Mouse (Mus musculus) erythroid progenitor cell, adult 5-6 weeks (primary cell): ENCODE measurements around the gene Cabp1. TPM values are rescaled to one million over a fixed set of nuclear protein-coding genes. Genes with fewer than 3 reads are reported as not detected.
"Not testable (repeated sequence)": the region's sequence is repeated elsewhere in the genome, so short reads cannot be mapped to it uniquely, and the experiment has no call there.

Source experiments
- ATAC-seq: replicated peaks from 2 replicates; pipeline ENCODE4 v1.8.0; 2016; ENCODE audit warnings: moderate number of reproducible peaks, mild to moderate bottlenecking, moderate TSS enrichment, inconsistent platforms; ENCODE audit not compliant: poor library complexity, low FRiP score, severe bottlenecking
- total RNA-seq, 2 experiments: library from RNA; stranded (forward) in 1 of 2; stranded (reverse) in 1 of 2; fragments of 150-400 nt in 1 of 2; fragments of 186-747, 209-891 nt in 1 of 2; gene quantifications; 2 replicates each; pipeline versions ENCODE4 v1.2.3 to v1.2.4; 2015 to 2017; ENCODE audit warnings: low replicate concordance in 2 of 2

Cabp1 gene
- total RNA-seq, 2 experiments from 2014 or later: not detected

GRCm38 (mm10) chr5:115182925-115183324, 11.3 kb downstream of the Cabp1 start:
- ATAC-seq: no peak

GRCm38 (mm10) chr5:115181248-115181940, 12.8 kb downstream of the Cabp1 start:
- ATAC-seq: no peak

- no peak for ATAC-seq
Measured at GRCm38 (mm10) chr5:115179596-115179995, 14.6 kb downstream of the Cabp1 start.

- ATAC-seq: no peak
Measured at GRCm38 (mm10) chr5:115177866-115178265, 16.3 kb downstream of the Cabp1 start.

GRCm38 (mm10) chr5:115174554-115174953, 19.6 kb downstream of the Cabp1 start:
- ATAC-seq: no peak

GRCm38 (mm10) chr5:115170150-115170549, 24.0 kb downstream of the Cabp1 start:
- no peak for ATAC-seq

GRCm38 (mm10) chr5:115168641-115169415, 25.4 kb downstream of the Cabp1 start:
- no peak for ATAC-seq

- ATAC-seq: no peak
Measured at GRCm38 (mm10) chr5:115167396-115167795, 26.8 kb downstream of the Cabp1 start.

GRCm38 (mm10) chr5:115166815-115167194, 27.4 kb downstream of the Cabp1 start:
- no peak for ATAC-seq

GRCm38 (mm10) chr5:115165895-115166814, 28.0 kb downstream of the Cabp1 start:
- ATAC-seq: no peak; the same call in 1 of the 2 replicates

- no peak for ATAC-seq
Measured at GRCm38 (mm10) chr5:115165351-115165750, 28.8 kb downstream of the Cabp1 start.

GRCm38 (mm10) chr5:115164446-115164845, 29.7 kb downstream of the Cabp1 start:
- not testable (repeated sequence) for ATAC-seq

- ATAC-seq: no peak
Measured at GRCm38 (mm10) chr5:115163563-115163962, 30.6 kb downstream of the Cabp1 start.

GRCm38 (mm10) chr5:115161940-115162279, 32.3 kb downstream of the Cabp1 start:
- ATAC-seq: not testable (repeated sequence)

- no peak for ATAC-seq
Measured at GRCm38 (mm10) chr5:115161064-115161939, 32.9 kb downstream of the Cabp1 start.

GRCm38 (mm10) chr5:115160655-115161054, 33.5 kb downstream of the Cabp1 start:
- no peak for ATAC-seq

GRCm38 (mm10) chr5:115159165-115159564, 35.0 kb downstream of the Cabp1 start:
- no peak for ATAC-seq

- ATAC-seq: peak; percentile 94
Measured at GRCm38 (mm10) chr5:115158040-115158983, 35.9 kb downstream of the Cabp1 start, which contains the start of gene Mlec. TSS of gene Mlec (minus strand) at chr5:115158179.
